ENCODE assay signal across 8 mouse cellular contexts in the genomic region with DNA sequence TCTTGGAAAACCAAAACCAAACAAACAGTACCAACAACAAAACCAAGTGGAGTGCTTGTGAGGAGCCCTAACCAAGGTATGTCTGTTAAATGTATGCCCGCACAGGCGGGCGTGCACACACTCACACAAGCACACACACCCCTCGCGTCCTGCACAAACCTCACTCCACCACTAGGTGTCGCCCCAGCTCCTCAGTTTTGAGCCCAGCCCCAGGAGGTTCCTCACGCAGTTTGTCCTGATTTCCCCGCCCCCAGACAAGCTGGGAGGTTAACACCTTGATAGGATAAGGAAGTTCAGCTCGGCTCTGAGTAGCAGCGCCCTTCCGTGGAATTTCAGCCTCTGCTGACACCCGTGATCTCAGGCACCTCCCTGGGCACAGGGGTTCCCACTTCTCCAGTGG. TPM values are rescaled to one million over a fixed set of nuclear protein-coding genes. Genes with fewer than 3 reads are reported as not detected.
DNase-seq lines count a peak whose midpoint lies in the region; ATAC-seq lines count a peak whose summit lies in the region.

No protein-coding gene starts in this region.

- DNase-seq in adrenal gland, adult 2 months = peak; percentile 82
- DNase-seq in embryo, embryonic 11 days = peak; percentile 86
- peak; percentile 54 for DNase-seq in gastrocnemius, postnatal 25 days
- DNase-seq in left cerebral cortex, postnatal 14 days (ENCODE audit: low spot score in 2 of 2) = peak; percentile 87
- peak; percentile 87 for DNase-seq in mesoderm, embryonic 11.5 days (ENCODE audit: low read depth, low spot score)
- peak; percentile 84 for DNase-seq in right cerebral cortex, postnatal 4 days
- peak; percentile 82 for DNase-seq in yolk sac, embryonic 10.5 days (ENCODE audit: low spot score)

- no peak overlapping the region for H3K27ac ChIP-seq in intestine, embryonic 15.5 days

- no peaks in the 10 kb centered on the region for H3K9me3 ChIP-seq in intestine, embryonic 15.5 days

- WGBS in intestine, embryonic 15.5 days = 2% methylated on average over 12 of the region's 12 CpGs

- peaks cover 28% of the 10 kb centered on the region for H3K27me3 ChIP-seq in intestine, embryonic 15.5 days (replicated peaks)

- ATAC-seq in intestine, embryonic 15.5 days = peak; percentile 87

- H3K4me1 ChIP-seq in intestine, embryonic 15.5 days (replicated peaks) = 0 out of 2 replicates have a peak, but pooled peaks cover 4% of the 10 kb centered on the region

- no peak overlapping the region for H3K4me3 ChIP-seq in intestine, embryonic 15.5 days (replicated peaks)

- intact Hi-C loops in left cerebral cortex, postnatal 14 days (cut with DNase I) = loop anchor here (1.0 to 5.0 kb wide), 3 partner anchors 64 to 88 kb away; no protein-coding TSS in a partner anchor

- H3K36me3 ChIP-seq in intestine, embryonic 15.5 days = no peaks in the 10 kb centered on the region

- H3K9ac ChIP-seq in intestine, embryonic 15.5 days = 0 out of 2 replicates have a peak overlapping the region, but pooled peaks have one; percentile 2

- peak overlapping the region; percentile 45 for H3K4me2 ChIP-seq in intestine, embryonic 15.5 days (replicated peaks)

RNA-seq across cellular contexts. Expression of a gene that starts 5.7 kb away (rescaled TPM):
- 1 to 10 TPM in 1 of 2 experiments, under 1 TPM in 1; 0.49 to 1.0 TPM for total RNA-seq in adrenal gland, adult 2 months (2021)
- 1.1 and 2.9 TPM in 2 replicates for polyA plus RNA-seq in adrenal gland, adult 2 months (2012; rRNA removed)
- total RNA-seq in gastrocnemius, postnatal 25 days (2021) = under 1 TPM; 0.13 to 0.20 TPM
- polyA plus RNA-seq in intestine, embryonic 15.5 days (2015; fragmentation: Nextera tagmentation; extraction: Ambion mirVana) = 8.1 and 8.8 TPM in 2 replicates
- total RNA-seq in left cerebral cortex, postnatal 14 days (2021) = 100 to 1,000 TPM; 205 to 210 TPM

Comparison
In these comparisons a context has a peak if more than half of its experiments do, and no peak if none do; other contexts are left out.
1. RNA of a gene that starts 5.7 kb away (total RNA-seq): 205 to 210 TPM in left cerebral cortex, postnatal 14 days; 0.49 to 1.0 TPM in adrenal gland, adult 2 months and 0.13 to 0.20 TPM in gastrocnemius, postnatal 25 days; every median in the first group is over 100 times any median in the second.
2. Peak in every context shown above with its lines, with median percentiles within 50 percentile points of each other: DNase-seq.